Mouse (Mus musculus): ENCODE data around the gene Arhgap27. TPM values are rescaled to one million over a fixed set of nuclear protein-coding genes. Genes with fewer than 3 reads are reported as not detected.

The Arhgap27 gene
- polyA plus RNA-seq, 1 experiment from 2014 or later, result 3.8 TPM

- Histone ChIP-seq H3K4me3 (no peak overlapping the region), H3K36me3 (no peaks in the 10 kb centered on the region), H3K9me3 (replicated peaks) (no peaks in the 10 kb centered on the region), H3K4me1 (peaks cover 10% of the 10 kb centered on the region; the same call in 1 of the 2 replicates), H3K27ac (replicated peaks) (no peak overlapping the region), H3K27me3 (ENCODE audit: low read depth, poor library complexity, severe bottlenecking) (0 out of 2 replicates have a peak, but pooled peaks cover 6% of the 10 kb centered on the region)
- 87% methylated on average over 7 of the region's 7 CpGs for WGBS
- no peak for DNase-seq (ENCODE audit: low spot score)
These were observed 17.3 kb downstream of the Arhgap27 start for GRCm38 (mm10) chr11:103346236-103346635.

- H3K4me1 ChIP-seq, result peaks cover 10% of the 10 kb centered on the region; the same call in 1 of the 2 replicates
- H3K36me3 ChIP-seq, result no peaks in the 10 kb centered on the region
- H3K27me3 ChIP-seq (ENCODE audit: low read depth, poor library complexity, severe bottlenecking), result 0 out of 2 replicates have a peak, but pooled peaks cover 6% of the 10 kb centered on the region
- no peaks in the 10 kb centered on the region for H3K9me3 ChIP-seq (replicated peaks)
- WGBS, result 89% methylated on average over 7 of the region's 7 CpGs
- DNase-seq (ENCODE audit: low spot score), result no peak
- H3K27ac ChIP-seq (replicated peaks), result peak overlapping the region; percentile 5; the same call in 1 of the 2 replicates
- H3K4me3 ChIP-seq, result no peak overlapping the region
These were observed 17.9 kb downstream of the Arhgap27 start for GRCm38 (mm10) chr11:103345408-103346091.

GRCm38 (mm10) chr11:103344494-103345332, 18.8 kb downstream of the Arhgap27 start:
- Histone ChIP-seq H3K4me1 (peaks cover 16% of the 10 kb centered on the region), H3K36me3 (no peaks in the 10 kb centered on the region), H3K27me3 (ENCODE audit: low read depth, poor library complexity, severe bottlenecking) (peaks cover 11% of the 10 kb centered on the region), H3K4me3 (no peak overlapping the region), H3K27ac (replicated peaks) (no peak overlapping the region), H3K9me3 (replicated peaks) (no peaks in the 10 kb centered on the region)
- 83% methylated on average over 19 of the region's 19 CpGs for WGBS
- no peak for DNase-seq (ENCODE audit: low spot score)

- Histone ChIP-seq H3K9me3 (replicated peaks) (no peaks in the 10 kb centered on the region), H3K36me3 (no peaks in the 10 kb centered on the region), H3K4me3 (no peak overlapping the region), H3K27me3 (ENCODE audit: low read depth, poor library complexity, severe bottlenecking) (peaks cover 19% of the 10 kb centered on the region), H3K4me1 (peaks cover 21% of the 10 kb centered on the region), H3K27ac (replicated peaks) (no peak overlapping the region)
- WGBS, result 86% methylated on average over 1 of the region's 1 CpGs
- DNase-seq (ENCODE audit: low spot score), result no peak
These were observed 19.6 kb downstream of the Arhgap27 start for GRCm38 (mm10) chr11:103343881-103344280.

- Histone ChIP-seq H3K4me1 (peaks cover 21% of the 10 kb centered on the region), H3K27ac (replicated peaks) (no peak overlapping the region), H3K27me3 (ENCODE audit: low read depth, poor library complexity, severe bottlenecking) (peaks cover 24% of the 10 kb centered on the region), H3K4me3 (no peak overlapping the region), H3K36me3 (no peaks in the 10 kb centered on the region), H3K9me3 (replicated peaks) (no peaks in the 10 kb centered on the region)
- no peak for DNase-seq (ENCODE audit: low spot score)
- 85% methylated on average over 6 of the region's 6 CpGs for WGBS
These were observed 20.4 kb downstream of the Arhgap27 start for GRCm38 (mm10) chr11:103343063-103343462.

- H3K4me3 ChIP-seq, result no peak overlapping the region
- peaks cover 16% of the 10 kb centered on the region for H3K4me1 ChIP-seq
- H3K36me3 ChIP-seq, result no peaks in the 10 kb centered on the region
- peaks cover 28% of the 10 kb centered on the region for H3K27me3 ChIP-seq (ENCODE audit: low read depth, poor library complexity, severe bottlenecking)
- H3K27ac ChIP-seq (replicated peaks), result no peak overlapping the region
- H3K9me3 ChIP-seq (replicated peaks), result no peaks in the 10 kb centered on the region
- DNase-seq (ENCODE audit: low spot score), result no peak
- WGBS, result 59% methylated on average over 7 of the region's 7 CpGs
These were observed 22.8 kb downstream of the Arhgap27 start for GRCm38 (mm10) chr11:103340677-103341076.

- Histone ChIP-seq H3K4me3 (peak overlapping the region; percentile 34), H3K9me3 (replicated peaks) (no peaks in the 10 kb centered on the region), H3K27me3 (ENCODE audit: low read depth, poor library complexity, severe bottlenecking) (peaks cover 28% of the 10 kb centered on the region), H3K4me1 (peaks cover 14% of the 10 kb centered on the region), H3K36me3 (no peaks in the 10 kb centered on the region), H3K27ac (replicated peaks) (peak overlapping the region; percentile 55)
- DNase-seq (ENCODE audit: low spot score), result no peak
- WGBS, result 72% methylated on average over 19 of the region's 19 CpGs
These were observed 23.4 kb downstream of the Arhgap27 start for GRCm38 (mm10) chr11:103340130-103340529.

GRCm38 (mm10) chr11:103339414-103340119, 23.9 kb downstream of the Arhgap27 start:
- no peaks in the 10 kb centered on the region for H3K36me3 ChIP-seq
- H3K4me1 ChIP-seq, result peaks cover 14% of the 10 kb centered on the region
- H3K27me3 ChIP-seq (ENCODE audit: low read depth, poor library complexity, severe bottlenecking), result peaks cover 33% of the 10 kb centered on the region
- no peak for DNase-seq (ENCODE audit: low spot score)
- 47% methylated on average over 19 of the region's 19 CpGs for WGBS
- no peaks in the 10 kb centered on the region for H3K9me3 ChIP-seq (replicated peaks)
- peak overlapping the region; percentile 34 for H3K4me3 ChIP-seq
- H3K27ac ChIP-seq (replicated peaks), result peak overlapping the region; percentile 55

GRCm38 (mm10) chr11:103338671-103339070, 24.8 kb downstream of the Arhgap27 start:
- Histone ChIP-seq H3K36me3 (no peaks in the 10 kb centered on the region), H3K4me3 (no peak overlapping the region), H3K4me1 (peaks cover 16% of the 10 kb centered on the region), H3K9me3 (replicated peaks) (no peaks in the 10 kb centered on the region), H3K27me3 (ENCODE audit: low read depth, poor library complexity, severe bottlenecking) (peaks cover 42% of the 10 kb centered on the region), H3K27ac (replicated peaks) (no peak overlapping the region)
- WGBS, result 93% methylated on average over 6 of the region's 6 CpGs
- DNase-seq (ENCODE audit: low spot score), result no peak

GRCm38 (mm10) chr11:103338119-103338518, 25.4 kb downstream of the Arhgap27 start:
- DNase-seq (ENCODE audit: low spot score), result no peak
- Histone ChIP-seq H3K9me3 (replicated peaks) (no peaks in the 10 kb centered on the region), H3K4me1 (peaks cover 22% of the 10 kb centered on the region), H3K27me3 (ENCODE audit: low read depth, poor library complexity, severe bottlenecking) (peaks cover 48% of the 10 kb centered on the region), H3K36me3 (no peaks in the 10 kb centered on the region), H3K27ac (replicated peaks) (no peak overlapping the region), H3K4me3 (no peak overlapping the region)
- 81% methylated on average over 7 of the region's 7 CpGs for WGBS

- no peak overlapping the region for H3K4me3 ChIP-seq
- no peak for DNase-seq (ENCODE audit: low spot score)
- H3K27me3 ChIP-seq (ENCODE audit: low read depth, poor library complexity, severe bottlenecking), result peaks cover 57% of the 10 kb centered on the region
- no peaks in the 10 kb centered on the region for H3K9me3 ChIP-seq (replicated peaks)
- WGBS, result 91% methylated on average over 2 of the region's 2 CpGs
- no peaks in the 10 kb centered on the region for H3K36me3 ChIP-seq
- peaks cover 31% of the 10 kb centered on the region for H3K4me1 ChIP-seq
- H3K27ac ChIP-seq (replicated peaks), result no peak overlapping the region
These were observed 26.3 kb downstream of the Arhgap27 start for GRCm38 (mm10) chr11:103337180-103337579.

GRCm38 (mm10) chr11:103335561-103335960, 27.9 kb downstream of the Arhgap27 start:
- no peak overlapping the region for H3K27ac ChIP-seq (replicated peaks)
- H3K36me3 ChIP-seq, result no peaks in the 10 kb centered on the region
- H3K27me3 ChIP-seq (ENCODE audit: low read depth, poor library complexity, severe bottlenecking), result peaks cover 65% of the 10 kb centered on the region
- DNase-seq (ENCODE audit: low spot score), result no peak
- no peak overlapping the region for H3K4me3 ChIP-seq
- no peaks in the 10 kb centered on the region for H3K9me3 ChIP-seq (replicated peaks)
- WGBS, result 92% methylated on average over 5 of the region's 5 CpGs
- peaks cover 32% of the 10 kb centered on the region for H3K4me1 ChIP-seq
